Mouse (Mus musculus) fat pad, adult 2 months (tissue): ENCODE data around the gene Gm20683.

Experiments
- DNase-seq: peaks from one replicate; pipeline ENCODE4 v3.0.0-alpha.2; 2011; ENCODE audit warnings: low read depth, low spot score; ENCODE audit errors: extremely low read depth

The Gm20683 gene

DNA sequence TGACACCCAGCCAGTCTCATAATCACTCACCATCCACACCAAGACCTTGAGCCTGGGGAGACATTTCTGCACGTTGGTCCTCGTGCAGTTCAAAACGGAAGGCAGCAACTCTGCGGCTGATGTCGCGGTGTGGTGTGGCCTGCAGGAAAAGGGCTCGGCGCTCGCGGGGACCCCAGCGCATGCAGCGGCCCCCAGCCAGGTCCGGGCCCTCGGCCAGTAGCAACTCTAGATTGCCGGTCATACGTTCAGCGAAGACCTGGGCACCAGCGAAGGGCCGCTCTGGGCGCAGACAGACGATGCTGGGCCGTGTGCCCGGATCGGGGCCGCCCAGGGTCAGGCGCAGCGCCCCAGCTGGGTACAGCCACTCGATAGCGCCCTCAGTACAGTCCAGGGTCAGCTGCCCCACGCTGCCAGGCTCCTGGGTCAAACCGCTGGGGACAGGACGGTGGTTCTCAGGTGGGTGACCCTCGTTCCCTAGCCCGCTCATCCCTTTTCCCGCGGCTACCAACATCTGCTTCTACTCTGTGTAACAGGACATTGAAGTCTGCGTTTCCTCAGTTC, 45.3 kb downstream of the Gm20683 start:
- no peak for DNase-seq

- DNase-seq = no peak
Measured at GRCm38 (mm10) chr17:25795609-25796092, 45.9 kb downstream of the Gm20683 start, which contains the start of gene AC134908.4. Gene AC134908.4 (minus strand): TSS chr17:25795659.

DNA sequence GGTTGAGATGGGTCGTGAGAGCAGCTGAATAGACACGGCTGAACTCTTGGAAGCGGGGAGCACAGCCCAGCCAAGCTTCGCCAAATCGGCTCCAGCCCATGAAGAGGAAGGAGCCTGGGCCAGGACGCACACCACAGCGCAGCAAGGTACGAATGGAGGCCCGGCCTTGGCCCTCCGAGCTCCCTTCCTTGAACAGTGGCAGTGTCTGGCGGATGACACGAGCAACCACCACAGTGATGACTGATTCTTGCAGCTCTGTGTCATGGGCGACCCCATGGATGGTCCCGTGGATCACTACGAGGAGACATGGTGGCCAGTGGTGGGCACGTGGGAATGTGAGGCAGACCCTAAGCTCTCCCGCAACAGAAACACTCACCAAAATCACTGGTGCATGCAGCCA, 46.6 kb downstream of the Gm20683 start:
- no peak for DNase-seq

DNA sequence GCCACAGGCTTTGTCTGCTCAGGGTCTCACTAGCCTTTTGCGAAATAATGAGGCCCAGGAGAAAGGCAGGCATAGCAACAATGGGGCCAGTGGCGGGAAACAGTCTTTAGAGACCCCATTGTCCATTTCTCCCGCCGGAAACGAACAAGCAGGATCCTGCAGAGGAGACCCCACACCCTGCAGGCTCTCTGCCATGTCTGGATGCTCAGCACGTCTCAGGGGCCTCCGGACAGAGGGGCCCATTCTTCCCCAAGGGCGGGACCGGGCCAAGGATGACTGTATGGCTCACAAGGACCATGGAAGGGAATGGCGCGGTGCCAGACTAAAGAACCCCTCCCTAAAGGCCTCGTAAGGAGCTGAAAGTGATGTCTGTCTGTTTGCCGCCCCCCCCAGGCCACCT, 47.4 kb downstream of the Gm20683 start:
- DNase-seq = no peak

GRCm38 (mm10) chr17:25792615-25793014, 48.9 kb downstream of the Gm20683 start, which contains the start of gene Fam173a:
Gene Fam173a (minus strand): TSS chr17:25792901.
- DNase-seq = no peak

- peak; percentile 19 for DNase-seq
Measured at GRCm38 (mm10) chr17:25791843-25792527, 49.6 kb downstream of the Gm20683 start.

DNA sequence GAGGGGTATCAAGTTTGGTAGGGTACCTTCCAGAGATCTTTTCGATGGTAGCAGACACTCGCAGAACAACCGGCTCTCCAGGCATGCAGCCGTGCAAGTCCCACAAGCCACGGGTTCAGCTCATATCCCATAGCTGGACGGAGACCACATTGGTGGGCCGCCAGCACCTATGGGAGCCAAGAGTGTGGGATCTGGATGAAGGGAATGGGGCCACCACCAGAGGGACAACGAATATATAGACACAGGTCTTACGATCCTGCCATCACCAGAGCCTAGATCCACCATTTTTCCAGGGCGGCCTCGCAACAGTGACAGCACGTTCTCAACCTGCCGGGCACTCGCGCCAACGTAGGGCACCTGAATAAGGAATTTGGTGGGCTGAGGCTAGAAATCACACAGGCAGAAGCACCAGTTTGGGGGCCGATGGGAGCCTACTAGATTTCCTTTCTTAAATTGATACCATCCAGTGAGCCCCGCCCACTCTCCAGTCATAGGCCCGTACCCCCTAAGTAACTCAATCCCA, 50.2 kb downstream of the Gm20683 start:
- no peak for DNase-seq

GRCm38 (mm10) chr17:25786781-25787504, 54.6 kb downstream of the Gm20683 start:
- DNase-seq = no peak

DNA sequence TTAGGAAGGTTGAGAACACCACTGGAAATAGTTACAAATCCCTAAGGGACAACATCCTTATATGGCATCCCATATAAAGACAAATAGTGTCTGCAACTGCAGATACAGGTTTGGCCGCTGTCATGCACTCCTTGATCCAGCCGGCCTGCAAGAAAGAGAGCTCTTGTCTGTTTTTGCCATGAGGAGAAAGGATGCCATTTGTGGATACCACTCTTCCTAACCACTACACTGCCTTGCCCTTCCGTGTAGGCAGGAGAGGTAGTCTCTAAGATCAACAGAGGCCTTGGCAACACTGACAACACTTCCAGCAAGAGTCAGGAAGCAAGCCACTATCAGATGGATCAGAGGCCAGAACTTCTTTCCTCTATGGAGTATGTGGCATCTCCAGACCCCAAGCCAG, 55.3 kb downstream of the Gm20683 start, which contains the start of gene Ccdc78:
Gene Ccdc78 (plus strand): TSS at position 301 of the 400 bp plus-strand sequence.
- DNase-seq = no peak

DNA sequence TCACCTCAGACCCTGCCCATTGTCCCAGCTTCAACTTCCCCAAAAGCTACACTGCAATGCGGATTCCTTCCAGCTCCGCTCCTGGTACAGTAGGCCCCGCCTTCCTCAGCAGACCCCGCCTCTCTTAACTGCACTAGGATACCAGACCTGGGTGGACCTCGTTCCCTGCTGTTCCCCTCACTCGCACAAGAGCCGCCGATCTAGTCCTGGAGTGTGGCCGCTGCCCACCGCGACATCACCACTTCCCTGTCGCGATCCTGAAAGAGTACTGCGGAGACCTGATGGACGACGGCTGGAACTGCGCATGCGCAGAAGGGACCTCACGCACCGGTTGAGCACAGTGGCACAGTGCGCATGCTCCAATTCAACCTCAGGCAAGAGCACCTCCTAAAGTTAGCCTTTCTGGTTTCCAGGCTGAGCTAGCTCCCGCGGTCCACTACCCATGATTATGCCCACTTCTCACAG, 56.2 kb downstream of the Gm20683 start, which contains the start of gene Haghl:
Gene Haghl (minus strand): TSS at position 393 of the 465 bp plus-strand sequence.
- no peak for DNase-seq
